Mouse (Mus musculus): ENCODE results near the gene Tcea3. TPM values are rescaled to one million over a fixed set of nuclear protein-coding genes. Genes with fewer than 3 reads are reported as not detected.
A peak's percentile ranks its signal among the peaks of the same experiment; 100 is the strongest.

The Tcea3 gene
- polyA plus RNA-seq, 1 experiment from 2014 or later = 3.0 TPM

DNA sequence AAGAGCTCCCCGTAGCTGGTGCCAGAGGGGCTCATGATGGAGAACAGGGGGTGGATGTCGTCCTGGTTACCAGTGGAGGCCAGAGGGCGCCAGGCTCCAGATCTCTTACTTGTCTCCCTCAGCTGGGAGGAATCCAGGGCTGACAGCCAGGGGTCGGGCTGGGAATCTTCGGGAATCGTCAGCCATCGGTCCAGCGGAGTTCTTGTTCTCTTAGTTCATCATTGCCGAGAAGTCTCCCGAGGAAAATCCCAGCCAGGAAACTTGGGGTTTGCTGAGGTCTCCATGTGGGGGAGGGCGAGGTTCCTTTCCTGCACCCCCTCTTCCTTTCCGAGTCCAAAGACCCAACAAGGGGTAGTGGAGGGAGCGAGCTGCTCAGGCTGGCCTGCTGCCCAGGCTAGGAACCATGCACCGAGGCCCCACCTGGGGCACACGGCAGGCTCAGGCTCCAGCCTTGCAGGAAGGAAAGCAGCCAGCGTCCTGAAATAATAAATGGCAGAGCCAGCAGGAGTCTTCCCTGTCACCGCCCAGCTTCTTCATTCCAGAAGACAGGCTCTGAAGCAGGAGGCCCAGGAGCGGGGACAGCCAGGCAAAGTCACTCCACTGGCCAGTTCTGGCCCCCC lies 28.8 kb upstream of the Tcea3 start:
- WGBS = 14% methylated on average over 18 of the region's 18 CpGs
- Histone ChIP-seq H3K9me3 (no peaks in the 10 kb centered on the region), H3K27ac (0 out of 2 replicates have a peak overlapping the region, but pooled peaks have one; percentile 12), H3K27me3 (replicated peaks) (no peaks in the 10 kb centered on the region; the same call in 1 of the 2 replicates), H3K4me1 (peaks cover 30% of the 10 kb centered on the region), H3K4me3 (no peak overlapping the region), H3K9ac (peak overlapping the region; percentile 2; the same call in 1 of the 2 replicates), H3K4me2 (replicated peaks) (peak overlapping the region; percentile 42), H3K36me3 (no peaks in the 10 kb centered on the region)
- ATAC-seq (ENCODE audit: low FRiP score, low read depth) = 0 out of 2 replicates have a peak, but pooled peaks have one; percentile 17

DNA sequence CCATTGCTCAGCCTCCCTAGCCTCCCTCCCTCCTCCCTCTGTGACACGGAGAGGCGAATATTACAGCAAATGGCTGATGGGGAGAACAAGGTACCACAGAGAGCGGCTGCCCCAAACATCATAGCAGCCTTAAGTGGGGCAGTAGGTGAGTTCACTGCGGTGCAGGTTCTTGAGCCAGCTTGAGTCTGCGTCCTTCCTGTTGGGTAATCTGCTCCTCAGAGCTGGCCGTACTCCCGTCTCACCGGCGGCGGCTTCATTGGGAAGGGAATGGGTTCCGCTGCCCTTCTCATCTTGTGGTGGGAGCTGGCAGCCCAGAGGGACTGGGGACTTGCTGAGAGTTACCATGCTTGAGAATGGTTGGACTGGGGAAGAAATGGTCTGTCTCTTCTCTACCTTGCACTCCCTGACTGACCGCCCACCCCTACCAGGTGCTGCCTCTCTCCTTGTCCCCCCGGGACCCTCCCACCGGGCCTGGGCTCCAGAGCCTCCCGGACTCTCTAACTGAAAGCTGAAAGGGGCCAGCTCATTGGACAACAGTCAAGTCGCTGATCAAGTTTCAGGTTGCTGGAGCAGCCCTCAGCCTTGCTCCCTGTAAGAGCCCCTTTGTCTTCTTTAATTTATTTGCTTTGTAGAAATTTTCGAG lies 27.3 kb upstream of the Tcea3 start:
- H3K9me3 ChIP-seq = no peaks in the 10 kb centered on the region
- no peak overlapping the region for H3K9ac ChIP-seq
- H3K27ac ChIP-seq = no peak overlapping the region
- H3K4me3 ChIP-seq = no peak overlapping the region
- WGBS = 9% methylated on average over 17 of the region's 17 CpGs
- no peak for ATAC-seq (ENCODE audit: low FRiP score, low read depth)
- no peaks in the 10 kb centered on the region; the same call in 1 of the 2 replicates for H3K27me3 ChIP-seq (replicated peaks)
- H3K4me2 ChIP-seq (replicated peaks) = peak overlapping the region; percentile 41
- peaks cover 45% of the 10 kb centered on the region for H3K4me1 ChIP-seq
- H3K36me3 ChIP-seq = no peaks in the 10 kb centered on the region

DNA sequence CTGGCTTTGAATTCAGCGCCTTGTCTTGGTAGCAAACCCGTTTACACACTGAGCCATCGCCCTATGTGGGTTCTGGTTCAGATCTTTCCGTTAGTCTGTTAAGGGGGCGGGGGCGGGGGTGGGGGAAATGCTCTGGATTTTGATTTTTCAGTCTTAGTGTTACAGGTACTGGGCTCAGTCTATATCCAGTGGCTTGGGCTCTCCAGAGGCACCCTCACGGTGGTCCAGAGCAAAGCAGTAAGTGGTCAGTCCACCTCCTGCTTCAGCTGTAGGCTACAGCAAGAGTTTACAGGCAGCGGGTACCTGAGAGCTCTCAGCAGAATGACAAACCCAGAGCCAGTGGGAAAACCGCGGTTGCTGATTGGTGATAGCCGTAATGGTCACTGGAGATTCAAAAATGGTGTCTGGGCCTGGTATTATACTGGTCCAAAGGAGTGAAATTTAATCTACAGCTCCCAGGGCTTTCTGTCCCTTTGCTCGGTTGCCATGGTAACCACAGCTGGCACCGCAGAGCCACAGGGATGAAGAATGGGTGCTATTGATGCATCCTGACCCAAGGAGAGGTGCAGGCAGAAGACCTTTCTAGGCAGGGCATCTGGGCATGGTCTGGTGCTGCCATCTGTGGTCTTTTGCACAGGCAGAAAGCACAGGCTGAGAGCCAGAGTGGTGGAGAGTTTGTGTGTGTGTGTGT lies 23.8 kb upstream of the Tcea3 start:
- H3K4me2 ChIP-seq (replicated peaks) = peak overlapping the region; percentile 33
- H3K27ac ChIP-seq = peak overlapping the region; percentile 26; the same call in 1 of the 2 replicates
- ATAC-seq (ENCODE audit: low FRiP score, low read depth) = peak; percentile 75
- H3K27me3 ChIP-seq (replicated peaks) = no peaks in the 10 kb centered on the region; the same call in 1 of the 2 replicates
- H3K9ac ChIP-seq = no peak overlapping the region
- peaks cover 37% of the 10 kb centered on the region for H3K4me1 ChIP-seq
- no peaks in the 10 kb centered on the region for H3K9me3 ChIP-seq
- H3K4me3 ChIP-seq = no peak overlapping the region
- 59% methylated on average over 13 of the region's 13 CpGs for WGBS
- peaks cover 3% of the 10 kb centered on the region; the same call in 1 of the 2 replicates for H3K36me3 ChIP-seq

DNA sequence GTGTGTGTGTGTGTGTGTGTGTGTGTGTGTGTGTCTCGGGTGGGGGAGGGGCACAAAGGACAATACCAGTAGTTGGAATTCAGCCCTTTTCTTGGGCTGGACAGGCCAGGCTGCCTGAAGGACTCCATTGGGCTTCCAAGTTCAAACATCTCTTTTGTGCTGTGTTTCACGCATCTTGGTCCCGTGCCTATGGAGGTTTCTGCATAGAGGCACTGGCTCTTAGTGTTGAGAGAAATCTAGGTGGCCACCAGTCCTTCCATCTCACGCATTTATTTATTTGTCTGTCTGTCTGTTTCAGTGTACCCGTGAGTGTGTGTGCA lies 23.3 kb upstream of the Tcea3 start:
- WGBS = 54% methylated on average over 4 of the region's 5 CpGs
- peak; percentile 51; the same call in 1 of the 2 replicates for ATAC-seq (ENCODE audit: low FRiP score, low read depth)

DNA sequence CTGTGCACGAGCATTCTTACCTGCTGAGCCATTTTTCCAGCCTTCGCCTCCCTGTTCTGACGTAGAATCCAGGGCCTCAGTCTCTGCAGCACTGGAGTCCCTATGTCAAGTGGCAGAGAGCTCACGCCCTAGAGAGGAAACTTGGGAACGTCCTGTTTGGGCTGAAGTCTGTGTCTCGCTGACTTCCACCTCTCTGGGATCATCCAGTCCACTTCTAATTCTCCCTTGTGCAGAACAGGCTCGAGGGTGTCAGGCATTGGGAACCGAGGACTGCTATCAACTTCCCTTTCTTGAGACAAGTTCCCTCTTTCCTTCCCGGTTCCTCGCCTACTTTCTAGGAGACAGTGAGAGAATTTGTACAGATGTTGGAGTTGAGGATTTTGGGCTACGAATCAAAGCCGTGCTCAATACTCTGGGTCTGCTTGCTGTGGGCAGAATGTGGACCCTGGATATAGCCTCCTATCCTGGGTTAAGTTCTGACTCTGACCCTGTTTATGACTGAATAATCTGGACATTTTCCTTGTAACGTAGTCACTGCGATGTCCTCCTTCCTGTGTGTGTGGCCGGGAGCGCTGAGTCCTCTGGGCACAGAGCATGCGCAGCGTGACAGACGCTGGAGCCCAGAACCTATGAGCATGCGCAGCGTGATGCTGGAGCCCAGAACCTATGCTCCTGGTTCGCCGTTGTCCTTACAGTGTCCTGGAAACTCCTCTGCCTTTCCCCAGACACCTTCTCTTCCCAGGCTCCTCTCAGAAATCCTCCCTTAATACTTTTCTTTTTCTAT lies 22.7 kb upstream of the Tcea3 start:
- 0 out of 2 replicates have a peak, but pooled peaks have one; percentile 8 for ATAC-seq (ENCODE audit: low FRiP score, low read depth)
- Histone ChIP-seq H3K36me3 (peaks cover 3% of the 10 kb centered on the region; the same call in 1 of the 2 replicates), H3K4me2 (replicated peaks) (no peak overlapping the region), H3K9me3 (no peaks in the 10 kb centered on the region), H3K27ac (no peak overlapping the region; the same call in 1 of the 2 replicates), H3K4me3 (no peak overlapping the region), H3K9ac (no peak overlapping the region), H3K27me3 (replicated peaks) (no peaks in the 10 kb centered on the region; the same call in 1 of the 2 replicates), H3K4me1 (peaks cover 27% of the 10 kb centered on the region)
- WGBS = 84% methylated on average over 23 of the region's 23 CpGs

More for the DNA sequence above, 23.3 kb upstream of the Tcea3 start:
- Histone ChIP-seq H3K27ac (no peak overlapping the region), H3K9me3 (no peaks in the 10 kb centered on the region), H3K36me3 (peaks cover 3% of the 10 kb centered on the region; the same call in 1 of the 2 replicates), H3K27me3 (replicated peaks) (no peaks in the 10 kb centered on the region; the same call in 1 of the 2 replicates), H3K4me3 (no peak overlapping the region), H3K4me1 (peaks cover 32% of the 10 kb centered on the region), H3K4me2 (replicated peaks) (peak overlapping the region; percentile 33), H3K9ac (no peak overlapping the region)

DNA sequence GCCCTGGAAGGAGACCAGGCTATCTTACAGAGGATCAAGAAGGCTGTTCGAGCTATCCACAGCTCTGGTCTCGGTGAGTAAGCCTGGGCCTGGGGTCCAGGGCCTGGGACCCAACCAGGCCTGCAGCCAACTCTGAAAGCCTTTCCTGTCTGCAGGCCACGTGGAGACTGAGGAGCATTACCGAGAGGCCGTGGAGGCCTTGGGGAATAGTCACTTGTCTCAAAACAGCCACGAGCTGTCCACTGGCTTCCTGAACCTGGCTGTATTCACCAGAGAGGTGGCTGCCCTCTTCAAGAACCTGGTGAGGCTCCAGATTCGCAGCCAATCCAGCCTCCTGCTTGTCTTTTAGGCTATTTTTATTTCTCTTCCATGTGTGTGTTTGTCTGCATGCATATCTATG lies 20.1 kb upstream of the Tcea3 start:
- Histone ChIP-seq H3K9me3 (no peaks in the 10 kb centered on the region), H3K27me3 (replicated peaks) (no peaks in the 10 kb centered on the region), H3K4me3 (no peak overlapping the region), H3K9ac (no peak overlapping the region), H3K27ac (no peak overlapping the region), H3K4me2 (replicated peaks) (no peak overlapping the region), H3K36me3 (peaks cover 3% of the 10 kb centered on the region; the same call in 1 of the 2 replicates), H3K4me1 (peaks cover 20% of the 10 kb centered on the region)
- no peak for ATAC-seq (ENCODE audit: low FRiP score, low read depth)
- WGBS = 86% methylated on average over 7 of the region's 7 CpGs

DNA sequence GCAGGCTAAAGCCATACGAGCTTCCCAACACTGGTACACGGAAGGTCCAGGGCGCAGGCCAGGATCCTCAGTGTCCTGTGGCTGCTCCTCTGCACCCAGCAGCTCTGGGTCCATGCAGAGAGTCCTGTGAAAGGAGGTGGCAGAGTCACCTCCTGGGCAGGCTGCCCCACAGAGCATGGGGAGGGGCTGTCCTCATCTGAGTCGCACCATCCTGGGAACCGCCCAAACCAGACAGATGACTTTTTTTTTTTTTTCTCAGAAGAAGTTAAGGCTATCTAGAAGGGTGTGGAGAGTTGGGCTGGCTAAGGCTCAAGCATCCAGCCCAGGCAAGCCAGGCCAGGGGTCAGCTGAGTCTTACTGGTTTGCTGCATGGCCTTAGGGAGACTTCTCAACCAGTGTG lies 18.9 kb upstream of the Tcea3 start:
- Histone ChIP-seq H3K4me1 (peaks cover 15% of the 10 kb centered on the region), H3K9me3 (no peaks in the 10 kb centered on the region), H3K27ac (no peak overlapping the region), H3K9ac (no peak overlapping the region), H3K27me3 (replicated peaks) (no peaks in the 10 kb centered on the region), H3K4me3 (no peak overlapping the region), H3K36me3 (peaks cover 3% of the 10 kb centered on the region; the same call in 1 of the 2 replicates), H3K4me2 (replicated peaks) (no peak overlapping the region)
- 87% methylated on average over 5 of the region's 5 CpGs for WGBS
- no peak for ATAC-seq (ENCODE audit: low FRiP score, low read depth)

DNA sequence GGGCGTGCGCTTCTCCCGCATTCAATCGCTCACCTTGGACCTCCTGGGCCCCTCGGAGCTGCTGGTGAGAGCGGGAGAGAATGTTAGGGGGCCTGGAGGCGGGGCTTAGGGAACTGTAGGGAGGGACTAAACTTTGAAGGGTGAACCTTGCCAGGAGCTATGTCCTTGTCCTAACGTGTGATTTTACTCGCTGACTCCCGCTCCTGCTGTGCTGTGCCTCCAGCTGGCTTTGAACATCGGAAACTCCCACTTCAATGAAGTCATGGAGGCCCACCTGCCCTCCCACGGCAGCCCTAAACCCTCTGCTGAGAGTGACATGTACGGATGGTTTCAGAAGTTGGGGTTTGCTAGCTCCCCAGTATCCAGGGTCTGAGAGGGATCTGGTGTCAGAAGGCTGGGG lies 8.9 kb upstream of the Tcea3 start:
- Histone ChIP-seq H3K4me2 (replicated peaks) (no peak overlapping the region), H3K4me3 (0 out of 2 replicates have a peak overlapping the region, but pooled peaks have one; percentile 5), H3K9ac (no peak overlapping the region), H3K27me3 (replicated peaks) (peaks cover 26% of the 10 kb centered on the region), H3K4me1 (peaks cover 9% of the 10 kb centered on the region; the same call in 1 of the 2 replicates), H3K36me3 (peaks cover 24% of the 10 kb centered on the region), H3K27ac (no peak overlapping the region), H3K9me3 (no peaks in the 10 kb centered on the region)
- no peak for ATAC-seq (ENCODE audit: low FRiP score, low read depth)
- 20% methylated on average over 13 of the region's 13 CpGs for WGBS

DNA sequence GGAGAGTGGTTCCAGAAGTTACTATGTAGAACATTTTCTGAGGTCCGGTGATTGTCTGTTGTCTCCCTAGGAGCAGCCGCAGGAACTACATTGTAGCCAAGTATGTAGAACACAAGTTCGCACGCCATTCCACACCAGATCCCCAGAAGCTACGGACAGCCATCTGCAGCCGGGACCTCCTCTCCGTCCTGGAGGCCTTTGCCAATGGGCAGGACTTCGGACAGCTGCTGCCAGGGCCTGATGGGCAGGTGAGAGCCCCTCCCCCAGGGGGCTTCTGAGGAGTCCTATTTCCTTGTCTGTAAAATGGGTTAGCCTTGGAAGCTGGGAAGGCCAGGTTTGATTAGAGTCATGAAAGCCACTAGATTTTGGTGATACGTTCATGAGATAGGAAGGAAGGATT lies 8.4 kb upstream of the Tcea3 start:
- H3K9ac ChIP-seq = no peak overlapping the region
- H3K4me1 ChIP-seq = peaks cover 9% of the 10 kb centered on the region; the same call in 1 of the 2 replicates
- no peak overlapping the region for H3K4me2 ChIP-seq (replicated peaks)
- no peaks in the 10 kb centered on the region for H3K9me3 ChIP-seq
- WGBS = 80% methylated on average over 9 of the region's 9 CpGs
- no peak overlapping the region for H3K27ac ChIP-seq
- peaks cover 30% of the 10 kb centered on the region for H3K27me3 ChIP-seq (replicated peaks)
- no peak for ATAC-seq (ENCODE audit: low FRiP score, low read depth)
- H3K4me3 ChIP-seq = no peak overlapping the region
- peaks cover 23% of the 10 kb centered on the region for H3K36me3 ChIP-seq

DNA sequence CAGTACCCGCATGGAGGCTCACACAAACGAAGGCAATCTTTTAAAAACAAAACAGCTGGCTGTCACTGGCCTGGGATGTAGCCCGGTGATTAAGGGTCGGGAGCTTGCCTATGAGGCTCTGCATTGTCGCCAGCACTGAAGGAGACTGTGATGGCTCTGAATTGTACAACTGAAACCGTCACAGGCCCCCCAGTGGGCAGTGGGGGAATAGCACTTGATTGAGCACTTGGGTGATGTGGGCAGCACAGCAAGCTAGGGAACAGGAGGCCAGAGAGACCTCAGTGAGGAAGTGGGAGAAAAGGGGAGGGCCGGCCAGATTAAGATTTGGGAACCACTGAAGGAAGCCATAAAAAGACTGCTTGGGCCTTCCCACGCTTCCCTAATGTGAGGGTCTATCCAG lies 7.9 kb upstream of the Tcea3 start:
- H3K27ac ChIP-seq = no peak overlapping the region
- no peak overlapping the region for H3K4me2 ChIP-seq (replicated peaks)
- H3K4me3 ChIP-seq = no peak overlapping the region
- peaks cover 22% of the 10 kb centered on the region; the same call in 1 of the 2 replicates for H3K36me3 ChIP-seq
- WGBS = 23% methylated on average over 8 of the region's 8 CpGs
- no peak for ATAC-seq (ENCODE audit: low FRiP score, low read depth)
- peaks cover 30% of the 10 kb centered on the region for H3K27me3 ChIP-seq (replicated peaks)
- H3K4me1 ChIP-seq = peaks cover 9% of the 10 kb centered on the region; the same call in 1 of the 2 replicates
- H3K9ac ChIP-seq = no peak overlapping the region
- H3K9me3 ChIP-seq = no peaks in the 10 kb centered on the region

DNA sequence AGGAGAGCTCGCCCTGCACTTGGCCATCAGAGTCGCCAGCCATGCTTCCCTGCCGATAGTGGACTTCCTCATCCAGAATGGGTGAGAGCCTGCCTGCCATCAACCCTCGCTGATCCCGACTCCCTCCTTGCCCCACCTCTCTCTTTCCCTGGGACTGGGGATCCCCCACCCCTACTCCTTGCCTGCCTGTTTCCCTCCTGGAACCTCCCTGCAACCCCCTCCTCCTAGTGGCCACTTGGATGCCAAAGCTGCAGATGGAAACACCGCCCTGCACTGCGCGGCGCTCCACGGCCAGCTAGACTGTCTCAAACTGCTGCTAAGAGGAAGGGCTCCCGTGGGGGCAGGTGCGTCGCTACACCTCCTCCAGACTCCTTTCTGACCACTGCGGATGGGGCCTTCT lies 7.4 kb upstream of the Tcea3 start:
- Histone ChIP-seq H3K27me3 (replicated peaks) (peaks cover 30% of the 10 kb centered on the region), H3K36me3 (peaks cover 22% of the 10 kb centered on the region; the same call in 1 of the 2 replicates), H3K4me2 (replicated peaks) (no peak overlapping the region), H3K4me1 (peaks cover 9% of the 10 kb centered on the region; the same call in 1 of the 2 replicates), H3K27ac (no peak overlapping the region), H3K9me3 (no peaks in the 10 kb centered on the region), H3K9ac (no peak overlapping the region), H3K4me3 (no peak overlapping the region)
- 72% methylated on average over 14 of the region's 14 CpGs for WGBS
- ATAC-seq (ENCODE audit: low FRiP score, low read depth) = no peak

Measured in neural tube, embryonic 12.5 days (tissue).